Mouse (Mus musculus) liver, embryonic 11.5 days (tissue): ENCODE results near the gene Ap2a2. TPM values are rescaled to one million over a fixed set of nuclear protein-coding genes. Genes with fewer than 3 reads are reported as not detected.
A peak's percentile ranks its signal among the peaks of the same experiment; 100 is the strongest.

ENCODE experiments used
- ATAC-seq: fragments of 200-750 bp; cut with Nextera tagmentation; replicated peaks from 2 replicates; pipeline ENCODE4 v1.8.0; 2017; ENCODE audit warnings: moderate number of reproducible peaks, mild to moderate bottlenecking, moderate TSS enrichment, moderate library complexity; ENCODE audit not compliant: low FRiP score
- DNase-seq: peaks from one replicate; pipeline ENCODE4 v3.0.0-alpha.2; 2017; ENCODE audit warnings: low spot score
- H3K27ac ChIP-seq: fragments of 300-500 bp; sonication (generic); 2 replicates; pipeline ENCODE4 v1.5.1; 2014; ENCODE audit warnings: mild to moderate bottlenecking, low read depth, low read length, control low read depth
- H3K27me3 ChIP-seq: fragments of 300-500 bp; sonication (generic); replicated peaks from 2 replicates; pipeline ENCODE4 v1.6.1; 2014; ENCODE audit warnings: low read length, mixed read lengths; ENCODE audit not compliant: control insufficient read depth, insufficient read depth
- H3K36me3 ChIP-seq: fragments of 300-500 bp; sonication (generic); 2 replicates; pipeline ENCODE4 v1.6.1; 2014; ENCODE audit warnings: mild to moderate bottlenecking, low read length, moderate library complexity, mixed read lengths; ENCODE audit not compliant: control insufficient read depth, insufficient read depth
- H3K4me1 ChIP-seq: fragments of 300-500 bp; sonication (generic); replicated peaks from 2 replicates; pipeline ENCODE4 v1.6.1; 2014; ENCODE audit warnings: low read length, mixed read lengths; ENCODE audit not compliant: control insufficient read depth, insufficient read depth
- H3K4me2 ChIP-seq: fragments of 300-500 bp; sonication (generic); 2 replicates; pipeline ENCODE4 v1.6.1; 2014; ENCODE audit warnings: mild to moderate bottlenecking, control low read depth, moderate library complexity
- H3K4me3 ChIP-seq: fragments of 300-500 bp; sonication (generic); 2 replicates; pipeline ENCODE4 v1.5.1; 2014; ENCODE audit warnings: low read depth, low read length, control low read depth
- H3K9ac ChIP-seq: fragments of 300-500 bp; sonication (generic); 2 replicates; pipeline ENCODE4 v1.6.1; 2014; ENCODE audit warnings: low read depth, low read length, control low read depth
- H3K9me3 ChIP-seq: fragments of 300-500 bp; sonication (generic); 2 replicates; pipeline ENCODE4 v1.6.1; 2016; ENCODE audit warnings: low read length, inconsistent platforms, mixed read lengths; ENCODE audit not compliant: control insufficient read depth
- WGBS: fragments of 180-500 bp; shearing (Covaris S2); extraction: QIAGEN DNeasy Blood & Tissue Kit; methylation state at CpG from one replicate; pipeline ENCODE4 v1.1.7; 2014; 5-methylcytosine and 5-hydroxymethylcytosine counted together
- polyA plus RNA-seq: library from polyadenylated mRNA; unstranded; fragments of >200 nt; fragmentation: Nextera tagmentation; extraction: Ambion mirVana; gene quantifications from 2 replicates; pipeline ENCODE4 v1.2.1, GENCODE M21; 2014

Gene Ap2a2
- polyA plus RNA-seq, 1 experiment from 2014 or later, result 94.4 TPM

DNA sequence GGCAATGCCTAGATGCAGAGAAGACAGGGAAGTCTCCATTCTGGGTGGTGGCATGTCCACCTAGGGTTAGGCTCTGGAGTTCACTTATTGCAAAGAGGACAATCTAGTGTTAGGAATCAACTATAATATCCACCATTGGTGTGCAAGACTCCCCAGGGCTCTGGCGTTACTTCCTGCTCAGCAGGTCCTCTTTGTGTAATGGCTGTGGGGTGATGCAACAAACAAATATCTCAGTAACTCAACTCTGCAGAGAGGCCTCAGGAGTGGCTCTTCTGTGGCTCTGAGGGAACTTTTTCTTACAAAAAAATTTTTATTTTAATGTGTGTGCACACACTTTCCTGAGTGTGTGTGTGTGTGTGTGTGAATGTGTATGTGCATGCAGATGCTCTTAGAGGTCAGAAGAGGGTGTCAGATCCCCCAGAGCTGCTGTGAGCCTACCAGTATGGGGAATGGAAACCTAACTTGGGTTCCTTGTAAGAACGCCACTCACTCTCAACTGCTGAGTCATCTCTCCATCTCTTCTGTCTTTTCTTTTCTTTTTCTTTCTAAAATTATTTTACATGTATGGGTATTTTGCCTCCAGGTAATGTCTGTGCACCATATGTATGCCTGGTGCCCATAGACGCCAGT is 12.4 kb upstream of the Ap2a2 start:
- no peaks in the 10 kb centered on the region for H3K36me3 ChIP-seq
- no peak for ATAC-seq
- no peak overlapping the region for H3K4me3 ChIP-seq
- no peak for DNase-seq
- no peaks in the 10 kb centered on the region for H3K4me1 ChIP-seq
- no peak overlapping the region for H3K4me2 ChIP-seq
- H3K27me3 ChIP-seq, result no peaks in the 10 kb centered on the region
- no peaks in the 10 kb centered on the region for H3K9me3 ChIP-seq
- no peak overlapping the region for H3K9ac ChIP-seq
- WGBS, result 77% methylated on average over 3 of the region's 3 CpGs
- no peak overlapping the region for H3K27ac ChIP-seq

DNA sequence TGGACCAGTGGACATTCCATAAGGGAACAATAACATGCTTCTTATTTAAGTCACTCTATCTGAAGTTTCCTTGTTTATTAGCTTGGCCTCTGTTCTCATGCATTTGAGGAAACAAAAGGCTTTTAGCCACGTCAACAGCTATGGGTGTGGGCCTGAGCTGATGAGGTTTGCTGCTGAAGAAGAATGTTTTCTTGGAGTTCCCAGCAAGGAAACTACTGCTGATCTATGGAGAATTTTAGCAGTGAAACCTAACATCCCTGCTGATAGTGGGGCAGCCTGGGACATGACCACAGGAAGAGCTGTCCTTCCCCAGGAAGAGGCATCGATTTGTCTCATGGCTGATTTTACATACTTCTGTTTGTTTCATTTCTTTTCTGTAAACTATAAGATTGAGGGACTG is 11.5 kb upstream of the Ap2a2 start:
- H3K27ac ChIP-seq, result no peak overlapping the region
- DNase-seq (no peak), ATAC-seq (no peak)
- H3K4me2 ChIP-seq, result no peak overlapping the region
- H3K4me3 ChIP-seq, result no peak overlapping the region
- no peaks in the 10 kb centered on the region for H3K36me3 ChIP-seq
- WGBS, result 82% methylated on average over 2 of the region's 2 CpGs
- H3K9me3 ChIP-seq, result no peaks in the 10 kb centered on the region
- no peaks in the 10 kb centered on the region for H3K27me3 ChIP-seq
- H3K4me1 ChIP-seq, result no peaks in the 10 kb centered on the region
- H3K9ac ChIP-seq, result no peak overlapping the region

DNA sequence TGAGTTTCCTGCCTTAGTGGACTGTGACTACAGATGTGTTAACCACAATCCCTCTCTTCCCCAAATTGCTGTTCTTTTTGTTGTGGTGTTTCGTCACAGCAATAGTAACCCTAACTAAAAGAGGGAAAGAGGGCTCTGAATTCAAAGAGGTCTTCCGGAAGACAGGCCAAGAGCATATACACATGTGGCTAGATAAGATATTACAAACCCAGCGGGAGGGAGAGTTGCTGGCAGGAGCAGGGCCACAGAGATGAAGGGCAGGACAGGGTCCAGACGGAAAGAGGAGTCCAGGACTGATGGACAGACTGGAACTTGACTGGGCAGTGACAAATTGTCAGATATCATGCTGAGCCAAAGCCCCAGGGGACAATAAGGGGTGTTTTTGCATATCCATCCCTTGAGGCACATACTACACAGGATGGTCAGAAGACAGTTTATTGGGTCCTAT is 3.6 kb upstream of the Ap2a2 start:
- peak overlapping the region; percentile 50 for H3K9ac ChIP-seq

DNA sequence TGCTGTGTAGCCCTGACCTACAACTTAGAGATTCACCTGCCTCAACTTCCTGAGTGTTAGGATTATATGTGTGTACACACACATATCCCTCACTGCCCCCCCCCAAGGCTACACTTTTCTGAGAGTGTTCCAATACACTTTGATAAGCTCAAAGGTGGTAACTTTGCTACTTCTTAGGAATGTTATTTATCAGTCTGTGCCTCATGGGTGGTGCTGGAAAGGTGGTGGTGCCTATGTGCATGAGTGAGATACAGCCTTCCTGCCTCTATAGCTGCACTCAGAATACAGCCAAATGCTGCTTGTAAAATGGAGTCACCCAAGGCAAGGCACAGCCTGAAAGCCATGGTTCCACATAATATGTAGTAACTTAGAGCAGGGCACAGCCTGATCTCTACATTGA is 3.0 kb upstream of the Ap2a2 start:
- no peaks in the 10 kb centered on the region for H3K9me3 ChIP-seq
- ATAC-seq (peak; percentile 78), DNase-seq (no peak)
- no peaks in the 10 kb centered on the region for H3K27me3 ChIP-seq
- no peaks in the 10 kb centered on the region for H3K36me3 ChIP-seq
- H3K9ac ChIP-seq, result peak overlapping the region; percentile 52
- H3K4me3 ChIP-seq, result no peak overlapping the region
- peak overlapping the region; percentile 98 for H3K27ac ChIP-seq
- peak overlapping the region; percentile 51 for H3K4me2 ChIP-seq
- peaks cover 47% of the 10 kb centered on the region for H3K4me1 ChIP-seq

More for the DNA sequence above, 3.6 kb upstream of the Ap2a2 start:
- Histone ChIP-seq H3K4me3 (no peak overlapping the region), H3K4me1 (peaks cover 43% of the 10 kb centered on the region), H3K36me3 (no peaks in the 10 kb centered on the region), H3K27me3 (no peaks in the 10 kb centered on the region), H3K27ac (peak overlapping the region; percentile 98), H3K4me2 (peak overlapping the region; percentile 51), H3K9me3 (no peaks in the 10 kb centered on the region)
- ATAC-seq (peak; percentile 67), DNase-seq (peak; percentile 51)
- WGBS, result 25% methylated on average over 4 of the region's 4 CpGs

DNA sequence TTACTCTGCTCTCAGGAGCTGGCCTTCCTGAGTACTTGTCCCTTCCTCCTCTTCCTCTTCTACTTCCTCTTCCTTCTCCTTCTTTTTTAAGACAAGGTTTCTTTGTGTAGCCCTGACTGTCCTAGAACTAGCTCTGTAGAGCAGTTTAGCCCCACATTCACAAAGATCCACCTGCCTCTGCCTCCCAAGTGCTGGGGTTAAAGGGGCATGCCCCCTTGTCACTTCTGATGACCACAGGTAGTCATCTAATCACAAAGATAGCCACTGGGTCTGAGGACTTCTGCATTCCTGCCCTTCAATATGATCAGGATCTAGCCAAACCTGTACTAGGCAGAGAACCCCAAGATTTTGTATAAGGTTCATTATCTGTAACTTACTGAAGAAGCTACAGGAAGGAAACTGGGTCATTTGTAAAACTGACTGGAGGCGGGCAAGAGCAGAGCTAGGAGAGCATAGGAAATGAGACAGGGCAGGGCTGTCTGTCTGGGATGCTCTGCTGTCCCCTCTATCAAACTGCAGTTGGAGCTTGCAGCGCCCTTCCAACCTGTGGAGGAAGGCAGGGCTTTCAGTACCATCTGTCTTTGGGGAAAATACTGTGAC is 2.1 kb upstream of the Ap2a2 start:
- no peak for DNase-seq
- Histone ChIP-seq H3K4me1 (peaks cover 56% of the 10 kb centered on the region), H3K36me3 (no peaks in the 10 kb centered on the region; the same call in 1 of the 2 replicates), H3K4me3 (no peak overlapping the region), H3K9me3 (no peaks in the 10 kb centered on the region), H3K27me3 (no peaks in the 10 kb centered on the region), H3K27ac (peak overlapping the region; percentile 98), H3K4me2 (peak overlapping the region; percentile 17; the same call in 1 of the 2 replicates), H3K9ac (peak overlapping the region; percentile 52)
- WGBS, result 45% methylated on average over 2 of the region's 2 CpGs
- no peak for ATAC-seq

DNA sequence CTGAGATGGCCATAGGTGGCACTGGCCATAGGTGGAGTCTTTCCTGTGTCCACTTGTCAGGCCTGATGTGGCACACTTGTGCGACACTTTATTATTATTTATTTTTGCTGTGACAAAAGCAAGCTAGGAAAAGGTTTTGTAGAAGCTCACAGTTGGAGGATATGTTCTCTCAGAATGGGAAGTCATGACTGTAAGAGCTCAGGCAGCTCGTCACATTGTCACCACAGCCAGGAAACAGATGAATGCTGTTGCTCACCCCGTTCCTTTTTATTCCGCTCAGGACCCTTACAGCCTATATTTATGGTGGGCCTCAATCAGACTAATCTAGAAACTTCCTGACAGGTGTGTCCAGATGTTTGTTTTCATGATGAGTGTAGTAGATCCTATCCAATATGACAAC is 1.5 kb upstream of the Ap2a2 start:
- ATAC-seq (no peak), DNase-seq (no peak)
- no peaks in the 10 kb centered on the region for H3K27me3 ChIP-seq
- H3K9ac ChIP-seq, result peak overlapping the region; percentile 52; the same call in 1 of the 2 replicates
- peaks cover 57% of the 10 kb centered on the region for H3K4me1 ChIP-seq
- H3K4me3 ChIP-seq, result no peak overlapping the region
- WGBS, result 66% methylated on average over 4 of the region's 4 CpGs
- H3K27ac ChIP-seq, result peak overlapping the region; percentile 98
- no peak overlapping the region; the same call in 1 of the 2 replicates for H3K4me2 ChIP-seq
- no peaks in the 10 kb centered on the region; the same call in 1 of the 2 replicates for H3K36me3 ChIP-seq
- H3K9me3 ChIP-seq, result no peaks in the 10 kb centered on the region

DNA sequence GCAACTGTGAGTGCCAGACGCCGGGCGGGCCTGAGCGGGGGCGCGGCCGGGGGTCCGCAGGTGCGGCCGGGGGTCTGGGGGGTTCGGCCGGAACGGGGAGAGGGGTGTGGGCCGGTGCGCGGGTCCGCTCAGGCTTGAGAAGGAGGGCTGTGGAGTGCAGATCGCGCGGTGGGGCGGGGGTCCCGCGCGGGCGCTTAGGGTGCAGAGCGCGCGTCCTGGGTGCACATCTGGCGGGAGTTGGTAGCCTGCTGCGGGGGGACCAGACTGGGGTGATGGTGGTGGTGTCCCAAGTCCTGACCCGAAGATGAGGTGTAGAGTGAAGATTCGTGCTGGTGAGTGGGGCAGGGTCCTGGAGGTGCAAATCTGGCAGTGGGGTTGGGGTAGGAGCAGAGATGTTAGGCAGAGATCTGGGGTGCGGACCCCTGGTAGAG is 463 bp downstream of the Ap2a2 start:
- no peak for DNase-seq

DNA sequence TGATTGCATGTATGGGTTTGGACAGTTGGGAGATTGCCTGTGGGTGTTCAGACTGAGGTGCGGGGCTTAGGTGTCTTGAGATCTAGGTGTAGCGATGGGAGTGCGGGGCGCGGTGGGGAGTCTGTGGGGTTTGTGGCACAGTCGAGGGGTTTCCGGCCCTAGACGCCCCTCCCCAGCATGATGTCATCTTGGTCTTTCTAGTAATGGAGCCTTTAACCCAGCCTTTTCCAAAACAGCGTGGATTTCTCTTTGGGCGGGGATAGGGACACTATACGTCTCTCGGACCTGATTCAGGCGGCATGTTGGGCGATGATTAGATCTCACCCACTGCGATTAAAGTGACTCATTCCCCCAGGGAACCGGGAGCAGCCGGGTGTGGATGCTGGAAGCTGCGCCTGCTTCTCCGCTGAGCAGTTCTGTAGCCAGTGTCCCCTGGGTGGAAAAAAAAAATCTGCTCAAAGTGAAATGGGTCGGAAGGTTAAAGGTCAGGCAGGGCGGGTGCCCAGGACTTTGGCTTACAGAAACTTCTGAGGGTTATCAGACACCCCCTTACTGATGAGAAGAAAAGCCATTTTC is 967 bp downstream of the Ap2a2 start:
- Histone ChIP-seq H3K9ac (peak overlapping the region; percentile 99), H3K4me3 (peak overlapping the region; percentile 100), H3K4me2 (peak overlapping the region; percentile 96), H3K4me1 (peaks cover 64% of the 10 kb centered on the region), H3K27me3 (no peaks in the 10 kb centered on the region), H3K36me3 (no peaks in the 10 kb centered on the region; the same call in 1 of the 2 replicates), H3K9me3 (no peaks in the 10 kb centered on the region), H3K27ac (peak overlapping the region; percentile 88; the same call in 1 of the 2 replicates)
- no peak for ATAC-seq
- 3% methylated on average over 21 of the region's 21 CpGs for WGBS
- DNase-seq, result peak; percentile 70

More for the DNA sequence above, 463 bp downstream of the Ap2a2 start:
- no peaks in the 10 kb centered on the region for H3K27me3 ChIP-seq
- peak overlapping the region; percentile 96 for H3K4me2 ChIP-seq
- H3K9me3 ChIP-seq, result no peaks in the 10 kb centered on the region
- under 1% methylated on average over 25 of the region's 33 CpGs for WGBS
- peak; percentile 10; the same call in 1 of the 2 replicates for ATAC-seq
- H3K36me3 ChIP-seq, result no peaks in the 10 kb centered on the region; the same call in 1 of the 2 replicates
- H3K4me3 ChIP-seq, result peak overlapping the region; percentile 100
- peak overlapping the region; percentile 99 for H3K9ac ChIP-seq
- H3K4me1 ChIP-seq, result peaks cover 64% of the 10 kb centered on the region
- peak overlapping the region; percentile 88 for H3K27ac ChIP-seq
